Mouse (Mus musculus) gastrocnemius, adult 2 months (tissue): ENCODE measurements around the gene Timm23. TPM values are rescaled to one million over a fixed set of nuclear protein-coding genes. Genes with fewer than 3 reads are reported as not detected.
"Not testable (repeated sequence)": the region's sequence is repeated elsewhere in the genome, so short reads cannot be mapped to it uniquely, and the experiment has no call there.

Source experiments
- DNase-seq: peaks from one replicate; pipeline ENCODE4 v3.0.0; 2022
- H3K27ac ChIP-seq: fragments of 200-600 bp; 2 replicates; pipeline ENCODE4 v1.8.1; 2022; ENCODE audit warnings: mild to moderate bottlenecking
- H3K4me3 ChIP-seq: fragments of 200-600 bp; 2 replicates; pipeline ENCODE4 v1.8.1; 2022; ENCODE audit warnings: mild to moderate bottlenecking, moderate library complexity
- CTCF ChIP-seq: fragments of 200-600 bp; IDR thresholded peaks from 2 replicates; pipeline ENCODE4 v1.8.1; 2022; ENCODE audit warnings: antibody characterized with exemption, mild to moderate bottlenecking, moderate library complexity
- intact Hi-C: fragments of 180-260 bp; cut with DNase I; formaldehyde crosslinking; loops from one replicate; pipeline ENCODE4 v1.15.1; 2025
- long read RNA-seq, 2 experiments: library from polyadenylated mRNA; stranded (forward); transcript quantifications; one replicate each; pipeline ENCODE4 v2.0.0; 2021
- total RNA-seq, 2 experiments: library from RNA; stranded (reverse); gene quantifications; 2 replicates each; pipeline ENCODE4 v1.2.3; 2021

Timm23 gene
- 100 to 1,000 TPM; 187 to 209 TPM for total RNA-seq
- long read RNA-seq, experiment 1, transcript Timm23-201 (7 exons, 1,173 nt) = major isoform, 388 of 411 reads
- long read RNA-seq, experiment 1, partial matches to known transcripts = 7 of 411 reads
- long read RNA-seq, experiment 1, other reads (novel, unspliced or antisense) = 15 of 411 reads
- long read RNA-seq, experiment 2, transcript Timm23-201 (7 exons, 1,173 nt) = major isoform, 412 of 428 reads
- long read RNA-seq, experiment 2, partial matches to known transcripts = 6 of 428 reads
- long read RNA-seq, experiment 2, other reads (novel, unspliced or antisense) = 9 of 428 reads

- Histone ChIP-seq H3K4me3 (peak within 1 kb of the TSS; percentile 95), H3K27ac (peak within 1 kb of the TSS; percentile 94)
- DNase-seq = peak; percentile 93
- intact Hi-C loops = no loop called here
- TF ChIP-seq CTCF = no peak
Measured at GRCm38 (mm10) chr14:32201791-32202451, at the start of gene Timm23, which contains the start of gene Parg. Timm23 (minus strand) TSS chr14:32201898. Parg (plus strand) TSS chr14:32201949.

GRCm38 (mm10) chr14:32249616-32250015 lies 47.9 kb upstream of the Timm23 start:
- intact Hi-C loops = no loop called here

GRCm38 (mm10) chr14:32246019-32246418 lies 44.3 kb upstream of the Timm23 start:
- intact Hi-C loops = no loop called here
- H3K27ac ChIP-seq = no peak overlapping the region
- no peak overlapping the region for H3K4me3 ChIP-seq
- TF ChIP-seq CTCF = no peak
- DNase-seq = no peak

More at GRCm38 (mm10) chr14:32249616-32250015, 47.9 kb upstream of the Timm23 start:
- H3K4me3 ChIP-seq = no peak overlapping the region
- DNase-seq = no peak
- no peak for TF ChIP-seq CTCF
- H3K27ac ChIP-seq = no peak overlapping the region

- peak; percentile 27; the same call in 1 of the 2 replicates for TF ChIP-seq CTCF
- intact Hi-C loops = no loop called here
- peak; percentile 19 for DNase-seq
- Histone ChIP-seq H3K4me3 (no peak overlapping the region), H3K27ac (peak overlapping the region; percentile 57)
Measured at GRCm38 (mm10) chr14:32242401-32242800, 40.7 kb upstream of the Timm23 start.

- intact Hi-C loops = loop anchor here (2.0 kb wide), 2 partner anchors 244 to 254 kb away; no protein-coding TSS in a partner anchor
- peak; percentile 33 for DNase-seq
- Histone ChIP-seq H3K27ac (no peak overlapping the region), H3K4me3 (no peak overlapping the region)
- TF ChIP-seq CTCF = peak; percentile 83
Measured at GRCm38 (mm10) chr14:32228996-32229395, 27.3 kb upstream of the Timm23 start.

- Histone ChIP-seq H3K4me3 (no peak overlapping the region), H3K27ac (no peak overlapping the region)
- no peak for DNase-seq
- intact Hi-C loops = no loop called here
- no peak for TF ChIP-seq CTCF
Measured at GRCm38 (mm10) chr14:32226601-32227000, 24.9 kb upstream of the Timm23 start.

GRCm38 (mm10) chr14:32201354-32201753 lies 344 bp downstream of the Timm23 start:
- Histone ChIP-seq H3K27ac (peak overlapping the region; percentile 94), H3K4me3 (peak overlapping the region; percentile 95)
- DNase-seq = no peak
- TF ChIP-seq CTCF = no peak
- intact Hi-C loops = no loop called here

- not testable (repeated sequence) for H3K27ac ChIP-seq, H3K4me3 ChIP-seq, DNase-seq
- TF ChIP-seq CTCF = 0 out of 2 replicates have a peak, but pooled peaks have one; percentile 2
- intact Hi-C loops = loop anchor here (5.0 kb wide), 1 partner anchor 71 kb away; no protein-coding TSS in a partner anchor
Measured at GRCm38 (mm10) chr14:32193557-32193956, 8.1 kb downstream of the Timm23 start.

- peak; percentile 77 for TF ChIP-seq CTCF
- peak overlapping the region; percentile 52; the same call in 1 of the 2 replicates for H3K27ac ChIP-seq
- no peak overlapping the region for H3K4me3 ChIP-seq
- intact Hi-C loops = loop anchor here (5.0 kb wide), 1 partner anchor 70 kb away; no protein-coding TSS in a partner anchor
- peak; percentile 72 for DNase-seq
Measured at GRCm38 (mm10) chr14:32192437-32192836, 9.3 kb downstream of the Timm23 start.

GRCm38 (mm10) chr14:32191926-32192325 lies 9.8 kb downstream of the Timm23 start:
- intact Hi-C loops = loop anchor here (5.0 kb wide), 1 partner anchor 70 kb away; no protein-coding TSS in a partner anchor
- no peak for TF ChIP-seq CTCF
- H3K27ac ChIP-seq = peak overlapping the region; percentile 52; the same call in 1 of the 2 replicates

GRCm38 (mm10) chr14:32190627-32191391 lies 10.9 kb downstream of the Timm23 start:
- DNase-seq = peak; percentile 24
- TF ChIP-seq CTCF = no peak
- H3K4me3 ChIP-seq = no peak overlapping the region
- no peak overlapping the region for H3K27ac ChIP-seq
- intact Hi-C loops = loop anchor here (5.0 kb wide), 1 partner anchor 69 kb away; no protein-coding TSS in a partner anchor

More at GRCm38 (mm10) chr14:32191926-32192325, 9.8 kb downstream of the Timm23 start:
- H3K4me3 ChIP-seq = no peak overlapping the region
- no peak for DNase-seq

- H3K27ac ChIP-seq = no peak overlapping the region
- no peak for TF ChIP-seq CTCF
- DNase-seq = no peak
- no peak overlapping the region for H3K4me3 ChIP-seq
- intact Hi-C loops = no loop called here
Measured at GRCm38 (mm10) chr14:32183846-32184245, 17.9 kb downstream of the Timm23 start.
